Mouse (Mus musculus): ENCODE measurements around the gene Sh3pxd2a. TPM values are rescaled to one million over a fixed set of nuclear protein-coding genes. Genes with fewer than 3 reads are reported as not detected.

Sh3pxd2a gene
- polyA plus RNA-seq, 1 experiment from 2014 or later = 0.82 TPM

DNA sequence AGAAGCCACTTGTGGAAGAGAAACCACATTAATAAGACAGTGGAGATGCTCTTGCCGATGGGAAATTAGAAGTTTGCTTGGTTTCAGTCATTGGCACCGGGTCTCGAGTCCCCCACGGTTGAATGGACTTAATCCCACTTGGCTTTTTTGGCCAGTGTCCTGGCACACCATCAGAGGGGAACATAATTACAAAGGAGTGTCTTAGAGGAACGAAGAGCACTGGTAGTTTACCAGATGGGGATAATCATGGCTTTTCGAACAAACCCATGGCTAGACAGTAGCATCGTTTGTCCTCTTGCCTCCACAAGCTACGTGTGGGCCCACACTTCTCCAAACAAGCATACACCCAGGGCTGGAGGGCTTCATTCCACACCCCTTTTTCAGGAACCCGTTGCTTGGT is 33.1 kb upstream of the Sh3pxd2a start:
- ATAC-seq (no peak), DNase-seq (no peak)
- Histone ChIP-seq H3K4me2 (ENCODE audit: low read depth, low read length) (no peak overlapping the region), H3K9ac (replicated peaks) (no peak overlapping the region), H3K27ac (ENCODE audit: low read depth) (no peak overlapping the region), H3K27me3 (ENCODE audit: insufficient read depth, low read length) (no peaks in the 10 kb centered on the region), H3K9me3 (ENCODE audit: low read length) (no peaks in the 10 kb centered on the region), H3K36me3 (replicated peaks; ENCODE audit: insufficient read depth, low read length) (no peaks in the 10 kb centered on the region), H3K4me1 (ENCODE audit: insufficient read depth) (no peaks in the 10 kb centered on the region), H3K4me3 (ENCODE audit: low read depth, low read length) (no peak overlapping the region)
- 80% methylated on average over 9 of the region's 9 CpGs for WGBS (ENCODE audit: insufficient replicate concordance)
- no peak for TF ChIP-seq CTCF (IDR thresholded peaks at IDR 0.05; ENCODE audit: low read depth)
- TF ChIP-seq EP300 (IDR thresholded peaks at IDR 0.05; ENCODE audit: low read depth) = no peak

DNA sequence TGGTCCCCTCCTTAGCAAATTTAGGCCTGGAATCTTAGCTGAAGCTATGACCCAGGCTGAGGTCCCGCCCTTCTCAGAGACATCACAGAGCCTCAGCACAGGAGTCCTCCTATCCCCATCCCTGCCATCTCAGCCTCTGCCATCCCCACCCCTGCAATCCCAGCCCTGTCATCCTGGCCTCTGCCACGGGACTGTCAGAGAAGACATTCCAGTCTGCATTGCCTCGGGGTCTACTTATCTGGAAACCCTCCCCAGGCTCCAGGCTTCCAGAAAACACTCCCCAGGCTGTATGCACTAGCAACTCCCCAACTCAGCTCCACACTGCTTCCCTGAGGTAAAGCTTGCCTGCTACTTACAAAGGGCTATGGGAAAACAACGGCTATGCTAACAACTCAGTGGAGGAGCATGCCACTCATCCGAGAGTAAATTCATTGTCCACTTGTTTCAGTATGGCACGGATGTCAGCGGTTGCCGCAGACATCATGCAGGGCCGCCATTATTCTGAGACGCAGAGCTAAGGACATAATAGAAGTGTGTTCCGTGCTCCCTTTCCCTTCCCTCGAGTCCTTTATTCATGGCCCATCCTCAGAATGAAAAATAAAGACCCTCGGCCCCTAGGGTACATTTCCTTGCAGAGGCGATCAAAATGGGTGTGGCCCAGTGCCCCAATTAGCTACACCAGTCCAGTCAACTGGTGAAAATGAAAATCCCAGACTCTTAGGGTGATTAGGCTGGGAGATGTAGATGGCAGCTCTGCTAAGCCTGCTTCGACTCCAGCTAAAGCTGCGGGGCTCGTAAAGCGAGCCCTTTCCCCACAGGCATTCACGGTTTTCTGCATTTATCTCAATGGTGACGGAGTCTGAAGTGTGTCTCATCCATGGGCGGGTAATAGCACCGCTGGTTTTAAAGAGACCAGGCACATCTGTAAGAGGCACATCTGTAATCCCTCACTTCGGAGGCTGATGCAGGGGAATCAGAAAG is 29.1 kb upstream of the Sh3pxd2a start:
- TF ChIP-seq EP300 (IDR thresholded peaks at IDR 0.05; ENCODE audit: low read depth) = no peak
- no peak for TF ChIP-seq CTCF (IDR thresholded peaks at IDR 0.05; ENCODE audit: low read depth)
- no peak for DNase-seq
- Histone ChIP-seq H3K27me3 (ENCODE audit: insufficient read depth, low read length) (no peaks in the 10 kb centered on the region), H3K36me3 (replicated peaks; ENCODE audit: insufficient read depth, low read length) (no peaks in the 10 kb centered on the region), H3K4me2 (ENCODE audit: low read depth, low read length) (no peak overlapping the region), H3K4me3 (ENCODE audit: low read depth, low read length) (no peak overlapping the region), H3K9me3 (ENCODE audit: low read length) (peaks cover 3% of the 10 kb centered on the region), H3K27ac (ENCODE audit: low read depth) (no peak overlapping the region), H3K4me1 (ENCODE audit: insufficient read depth) (no peaks in the 10 kb centered on the region), H3K9ac (replicated peaks) (no peak overlapping the region)
- ATAC-seq = no peak
- 79% methylated on average over 23 of the region's 23 CpGs for WGBS (ENCODE audit: insufficient replicate concordance)

GRCm38 (mm10) chr19:47492422-47492821 is 28.2 kb upstream of the Sh3pxd2a start:
- no peak overlapping the region for H3K4me2 ChIP-seq (ENCODE audit: low read depth, low read length)
- H3K4me1 ChIP-seq (ENCODE audit: insufficient read depth) = no peaks in the 10 kb centered on the region
- no peak overlapping the region for H3K9ac ChIP-seq (replicated peaks)
- H3K9me3 ChIP-seq (ENCODE audit: low read length) = peaks cover 3% of the 10 kb centered on the region
- H3K36me3 ChIP-seq (replicated peaks; ENCODE audit: insufficient read depth, low read length) = no peaks in the 10 kb centered on the region
- no peaks in the 10 kb centered on the region for H3K27me3 ChIP-seq (ENCODE audit: insufficient read depth, low read length)
- no peak overlapping the region for H3K4me3 ChIP-seq (ENCODE audit: low read depth, low read length)
- 78% methylated on average over 6 of the region's 6 CpGs for WGBS (ENCODE audit: insufficient replicate concordance)
- no peak for DNase-seq
- no peak for TF ChIP-seq EP300 (IDR thresholded peaks at IDR 0.05; ENCODE audit: low read depth)
- TF ChIP-seq CTCF (IDR thresholded peaks at IDR 0.05; ENCODE audit: low read depth) = no peak
- ATAC-seq = no peak
- H3K27ac ChIP-seq (ENCODE audit: low read depth) = no peak overlapping the region

GRCm38 (mm10) chr19:47491853-47492252 is 27.7 kb upstream of the Sh3pxd2a start:
- Histone ChIP-seq H3K4me1 (ENCODE audit: insufficient read depth) (no peaks in the 10 kb centered on the region), H3K36me3 (replicated peaks; ENCODE audit: insufficient read depth, low read length) (no peaks in the 10 kb centered on the region), H3K27ac (ENCODE audit: low read depth) (no peak overlapping the region), H3K9ac (replicated peaks) (no peak overlapping the region), H3K9me3 (ENCODE audit: low read length) (peaks cover 3% of the 10 kb centered on the region), H3K27me3 (ENCODE audit: insufficient read depth, low read length) (no peaks in the 10 kb centered on the region), H3K4me3 (ENCODE audit: low read depth, low read length) (no peak overlapping the region), H3K4me2 (ENCODE audit: low read depth, low read length) (no peak overlapping the region)
- ATAC-seq (no peak), DNase-seq (no peak)
- TF ChIP-seq EP300 (IDR thresholded peaks at IDR 0.05; ENCODE audit: low read depth) = no peak
- TF ChIP-seq CTCF (IDR thresholded peaks at IDR 0.05; ENCODE audit: low read depth) = no peak
- 81% methylated on average over 2 of the region's 2 CpGs for WGBS (ENCODE audit: insufficient replicate concordance)

GRCm38 (mm10) chr19:47489233-47489632 is 25.0 kb upstream of the Sh3pxd2a start:
- H3K36me3 ChIP-seq (replicated peaks; ENCODE audit: insufficient read depth, low read length) = no peaks in the 10 kb centered on the region
- 71% methylated on average over 3 of the region's 3 CpGs for WGBS (ENCODE audit: insufficient replicate concordance)
- no peak overlapping the region for H3K27ac ChIP-seq (ENCODE audit: low read depth)
- H3K9ac ChIP-seq (replicated peaks) = no peak overlapping the region
- H3K9me3 ChIP-seq (ENCODE audit: low read length) = peaks cover 3% of the 10 kb centered on the region
- ATAC-seq (no peak), DNase-seq (no peak)
- H3K4me3 ChIP-seq (ENCODE audit: low read depth, low read length) = no peak overlapping the region
- no peaks in the 10 kb centered on the region for H3K4me1 ChIP-seq (ENCODE audit: insufficient read depth)
- peak; percentile 36; the same call in 1 of the 2 replicates for TF ChIP-seq CTCF (IDR thresholded peaks at IDR 0.05; ENCODE audit: low read depth)
- TF ChIP-seq EP300 (IDR thresholded peaks at IDR 0.05; ENCODE audit: low read depth) = no peak
- no peaks in the 10 kb centered on the region for H3K27me3 ChIP-seq (ENCODE audit: insufficient read depth, low read length)
- H3K4me2 ChIP-seq (ENCODE audit: low read depth, low read length) = no peak overlapping the region

DNA sequence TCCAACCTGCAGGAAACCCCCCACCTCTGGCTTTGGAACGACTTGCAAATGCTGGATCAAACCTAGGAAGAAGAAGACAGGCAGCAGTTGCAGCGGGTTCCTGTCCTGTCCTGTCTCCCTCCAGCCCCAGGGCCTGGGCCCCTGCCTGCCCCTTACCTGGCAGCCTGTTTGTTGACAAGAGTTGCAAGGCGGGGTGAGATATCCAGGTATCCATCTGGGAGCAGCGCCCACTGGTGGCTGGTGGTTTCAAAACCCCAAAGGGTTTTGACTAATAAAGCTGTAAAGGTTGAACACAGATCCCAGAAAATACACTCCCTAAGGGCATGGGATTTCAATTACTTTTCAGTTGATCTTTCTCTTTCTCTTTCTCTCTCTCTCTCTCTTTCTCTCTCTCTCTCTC is 24.0 kb upstream of the Sh3pxd2a start:
- Histone ChIP-seq H3K27ac (ENCODE audit: low read depth) (no peak overlapping the region), H3K36me3 (replicated peaks; ENCODE audit: insufficient read depth, low read length) (no peaks in the 10 kb centered on the region), H3K4me2 (ENCODE audit: low read depth, low read length) (no peak overlapping the region), H3K9me3 (ENCODE audit: low read length) (peaks cover 3% of the 10 kb centered on the region), H3K9ac (replicated peaks) (no peak overlapping the region), H3K4me1 (ENCODE audit: insufficient read depth) (no peaks in the 10 kb centered on the region), H3K27me3 (ENCODE audit: insufficient read depth, low read length) (no peaks in the 10 kb centered on the region), H3K4me3 (ENCODE audit: low read depth, low read length) (no peak overlapping the region)
- ATAC-seq = no peak
- 43% methylated on average over 4 of the region's 4 CpGs for WGBS (ENCODE audit: insufficient replicate concordance)
- peak; percentile 62 for DNase-seq
- TF ChIP-seq CTCF (IDR thresholded peaks at IDR 0.05; ENCODE audit: low read depth) (peak; percentile 63), EP300 (IDR thresholded peaks at IDR 0.05; ENCODE audit: low read depth) (no peak)

All from liver, postnatal 0 days (tissue).